Mouse (Mus musculus): ENCODE data around the gene Itga2. TPM values are rescaled to one million over a fixed set of nuclear protein-coding genes. Genes with fewer than 3 reads are reported as not detected.

Gene Itga2
- total RNA-seq, 2 experiments from 2014 or later, result 1.6 to 2.4 TPM

DNA sequence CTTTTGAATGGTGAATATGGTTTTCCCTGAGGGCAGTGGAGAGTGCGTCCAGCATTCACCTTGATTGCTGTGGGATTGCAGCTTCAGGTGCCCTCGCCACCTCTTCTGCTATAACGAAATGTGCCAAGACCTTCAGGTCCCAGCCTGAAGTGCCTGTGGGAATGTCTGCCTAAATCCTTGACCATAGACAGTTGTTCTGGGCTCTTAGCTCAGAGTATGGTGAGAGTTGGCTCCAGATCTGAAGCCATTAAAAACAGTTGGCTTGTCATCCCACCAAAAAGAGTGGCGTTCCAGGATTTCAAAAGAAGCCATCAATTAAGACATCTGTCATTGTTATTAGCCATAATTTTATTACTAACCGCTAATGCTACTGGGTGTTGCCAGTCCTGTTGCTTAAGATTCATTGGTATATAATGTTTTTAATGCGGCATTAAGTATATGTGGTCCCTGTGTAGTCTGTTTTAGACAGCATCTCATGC, 106.5 kb downstream of the Itga2 start:
- ATAC-seq (ENCODE audit: poor library complexity, severe bottlenecking), result no peak

DNA sequence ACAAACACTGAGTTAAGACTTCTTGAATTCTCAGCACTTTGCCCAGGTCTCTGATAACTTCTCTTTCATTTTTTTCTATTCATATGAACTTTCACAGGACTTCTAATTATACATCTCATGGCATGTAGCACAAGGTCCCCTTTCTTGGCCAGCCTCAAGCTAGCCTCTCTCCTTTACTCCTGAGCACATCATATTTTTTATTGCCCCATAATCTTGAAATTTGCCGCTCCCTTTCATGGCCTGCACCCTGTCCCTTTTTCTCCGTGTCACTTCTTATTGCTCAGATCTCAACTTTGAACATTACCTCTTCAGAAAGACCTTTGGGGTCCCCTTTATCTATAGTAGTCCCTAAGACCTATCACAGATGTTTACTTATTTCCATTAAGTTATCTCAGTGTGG, 109.0 kb downstream of the Itga2 start:
- no peak for ATAC-seq (ENCODE audit: poor library complexity, severe bottlenecking)

DNA sequence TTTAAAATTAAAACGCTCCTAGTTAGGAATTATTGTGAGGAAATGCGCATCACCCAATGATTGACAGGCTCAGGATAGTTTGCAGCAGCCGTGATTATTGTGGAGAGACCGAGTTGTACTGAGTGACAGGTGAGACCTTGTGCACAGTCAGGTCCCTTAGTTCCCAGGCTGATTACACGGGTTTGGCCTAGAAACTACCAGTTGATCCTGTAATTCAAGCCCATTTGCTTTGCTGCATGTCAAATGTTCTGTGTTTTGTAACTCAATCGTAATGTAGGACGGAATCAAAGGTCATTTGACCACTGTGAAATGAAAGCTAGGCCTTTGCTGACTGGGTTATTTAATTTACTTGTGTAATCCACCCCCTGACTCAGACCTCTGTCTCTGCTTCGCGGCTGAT, 113.4 kb downstream of the Itga2 start:
- peak; percentile 41 for ATAC-seq (ENCODE audit: poor library complexity, severe bottlenecking)

DNA sequence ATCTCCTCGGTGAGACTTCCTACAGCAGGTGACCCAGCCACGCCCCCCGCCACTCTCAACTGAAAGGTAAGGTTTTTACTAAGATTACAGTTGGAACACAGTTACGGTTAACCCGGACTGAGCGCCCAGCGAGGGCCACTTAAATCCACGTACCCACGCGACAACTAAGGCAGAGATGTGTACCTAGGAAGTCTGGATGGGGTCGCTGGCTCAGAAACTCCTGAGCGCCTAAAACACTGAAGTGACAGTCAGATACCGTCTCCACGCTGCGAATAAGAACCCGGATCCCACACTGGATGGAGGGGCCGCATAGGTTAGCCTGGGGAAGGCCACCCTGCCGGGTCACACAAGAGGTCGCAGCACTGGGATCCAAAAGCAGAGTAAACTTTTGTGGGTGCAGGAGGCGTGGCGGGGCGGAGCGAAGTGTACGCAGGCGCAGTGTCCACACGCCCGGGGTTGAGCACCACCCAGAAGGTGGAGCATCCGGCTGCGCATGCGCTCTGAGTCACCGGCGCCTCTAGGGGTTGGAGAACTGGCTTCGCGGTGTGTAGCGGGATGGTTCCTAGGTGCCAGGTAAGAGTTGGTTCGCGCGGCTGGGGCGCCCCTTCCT, 114.0 kb downstream of the Itga2 start, which contains the start of gene Mocs2:
Gene Mocs2 (plus strand): TSS at position 486 of the 610 bp plus-strand sequence.
- ATAC-seq (ENCODE audit: poor library complexity, severe bottlenecking), result peak; percentile 85

DNA sequence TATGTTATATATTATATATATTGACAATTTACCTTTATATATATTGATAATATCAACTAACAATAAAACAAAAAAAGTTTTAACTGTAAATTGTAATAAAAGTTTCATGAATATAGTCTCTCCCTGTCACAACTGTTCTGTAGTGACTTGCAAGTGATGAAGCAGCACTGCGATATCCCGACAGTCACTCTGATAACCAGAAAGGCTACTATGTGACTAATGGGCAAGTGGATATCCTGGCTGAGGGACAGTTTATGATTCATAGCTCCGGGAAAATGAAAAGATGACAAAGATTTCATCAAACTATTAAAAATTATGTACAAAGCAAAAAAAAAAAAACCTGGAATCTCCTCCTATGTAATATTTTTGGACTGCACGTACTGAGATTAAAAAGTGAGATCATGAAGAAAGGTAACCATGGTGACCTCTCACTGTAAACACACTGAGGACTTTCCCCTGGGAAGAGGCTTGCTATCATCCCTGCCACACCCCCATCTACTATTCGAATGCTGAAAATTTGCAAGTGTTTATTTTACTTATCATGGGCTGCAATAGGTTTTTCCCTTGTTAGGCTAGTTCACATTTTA, 122.2 kb downstream of the Itga2 start:
- no peak for ATAC-seq (ENCODE audit: poor library complexity, severe bottlenecking)

DNA sequence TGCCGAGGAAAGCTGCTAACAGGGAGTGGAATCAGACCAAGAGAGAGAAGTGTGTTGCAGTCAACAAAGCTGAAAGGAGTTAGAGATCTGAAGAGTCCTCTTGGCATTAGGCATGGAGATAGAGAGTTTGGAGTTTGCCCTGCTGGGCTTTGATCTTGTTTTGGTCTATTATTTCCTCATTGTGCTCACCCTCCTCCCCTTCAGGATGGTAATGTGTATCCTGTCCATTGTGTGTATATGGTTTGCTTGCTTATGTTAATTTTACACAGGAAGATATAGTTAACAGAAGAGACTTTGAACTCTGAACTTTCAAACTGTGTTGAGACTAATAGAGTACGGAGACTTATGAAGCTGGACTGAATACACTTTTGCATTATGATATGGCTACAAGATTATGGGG, 128.9 kb downstream of the Itga2 start:
- no peak for ATAC-seq (ENCODE audit: poor library complexity, severe bottlenecking)

DNA sequence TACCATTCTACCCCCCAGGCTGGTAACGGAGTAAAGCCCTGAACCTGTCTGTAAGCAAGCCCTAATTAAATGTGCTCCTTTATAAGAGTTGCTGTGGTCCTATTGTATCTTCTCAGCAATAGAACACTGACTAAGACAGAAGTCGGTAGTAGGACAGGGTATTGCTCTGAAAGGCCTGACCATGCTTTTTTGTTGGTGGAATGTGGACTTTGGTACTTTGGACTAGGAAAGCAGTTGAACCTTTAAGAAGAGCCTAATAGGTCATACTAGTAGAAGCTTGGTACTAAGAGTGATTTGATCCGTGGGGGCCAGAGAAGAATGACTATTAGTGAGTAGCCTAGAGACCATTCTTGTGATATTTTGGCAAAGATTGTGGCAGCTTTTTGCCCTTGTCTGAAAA, 130.0 kb downstream of the Itga2 start:
- ATAC-seq (ENCODE audit: poor library complexity, severe bottlenecking), result no peak

DNA sequence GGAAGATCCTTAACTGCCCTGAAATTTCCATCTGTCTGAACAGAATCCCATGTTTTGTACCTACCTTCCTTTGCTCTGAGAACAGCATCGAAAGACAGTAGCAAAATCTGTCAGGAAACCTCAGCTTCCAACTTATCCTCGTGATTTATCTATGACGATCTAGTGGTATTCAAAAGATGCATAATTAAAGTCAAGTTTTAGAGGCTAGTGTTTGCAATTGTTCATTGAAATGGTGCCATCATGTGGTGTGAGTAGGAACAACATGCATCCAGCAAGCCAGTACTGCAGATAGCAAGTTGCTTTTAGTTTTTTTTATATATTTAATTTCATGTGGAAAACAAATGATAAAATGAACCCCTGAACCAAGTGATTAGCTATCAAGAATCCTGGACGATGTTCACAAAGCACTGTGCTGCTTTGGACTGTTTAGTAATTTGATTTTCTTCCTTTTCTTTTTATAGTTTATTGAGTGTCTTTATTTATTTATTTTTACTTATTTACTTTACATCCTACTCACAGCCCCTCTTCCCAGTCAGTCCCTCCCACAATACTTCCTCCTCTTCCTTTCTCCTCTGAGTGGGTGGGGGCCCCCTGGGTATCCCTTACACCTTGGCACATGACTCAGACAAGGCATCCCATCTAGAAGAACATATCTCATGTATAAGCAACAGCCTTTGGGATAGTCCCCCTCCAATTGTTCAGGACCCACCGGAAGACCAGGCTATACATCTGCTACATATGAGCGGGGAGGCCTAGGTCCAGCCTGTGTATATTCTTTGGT, 138.5 kb downstream of the Itga2 start:
- ATAC-seq (ENCODE audit: poor library complexity, severe bottlenecking), result peak; percentile 67

DNA sequence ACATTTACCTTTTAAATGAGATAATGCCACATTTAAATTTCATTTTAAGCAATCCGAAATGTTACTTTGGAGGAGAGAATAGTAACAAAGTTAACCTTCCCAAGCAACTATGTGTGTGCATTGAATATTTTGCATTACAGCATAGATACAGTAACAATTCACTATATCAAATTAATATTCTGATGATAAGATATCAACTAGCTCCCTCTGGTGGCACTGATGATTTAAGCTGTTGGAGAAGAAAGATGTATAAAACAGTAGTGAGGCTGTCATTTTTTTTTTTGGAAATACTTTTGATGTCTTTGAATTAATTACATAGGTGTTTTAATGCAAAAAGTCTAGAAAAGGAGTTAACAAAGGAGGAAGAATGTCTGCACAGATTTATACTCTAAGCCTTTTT, 140.4 kb downstream of the Itga2 start:
- ATAC-seq (ENCODE audit: poor library complexity, severe bottlenecking), result no peak

Other genes starting within 250 kb of the Itga2 start
- 33.2 and 37.4 TPM in 2 replicates for gene Mocs2, start 113.9 kb downstream of the Itga2 start, total RNA-seq (2015)
- 33.5 and 43.9 TPM in 2 replicates for gene Mocs2, start 113.9 kb downstream of the Itga2 start, total RNA-seq (2017)
- gene Pelo, start 158.1 kb upstream of the Itga2 start, total RNA-seq (2015), result 7.8 and 11.6 TPM in 2 replicates
- gene Pelo, start 158.1 kb upstream of the Itga2 start, total RNA-seq (2017), result 5.7 and 7.0 TPM in 2 replicates
- gene Gm49395, start 169.8 kb upstream of the Itga2 start, total RNA-seq (2015), result 12.9 and 14.0 TPM in 2 replicates
- gene Gm49395, start 169.8 kb upstream of the Itga2 start, total RNA-seq (2017), result 7.0 and 9.2 TPM in 2 replicates
- 60.3 and 63.4 TPM in 2 replicates for gene Itga1, start 169.9 kb upstream of the Itga2 start, total RNA-seq (2015)
- 45.5 and 47.2 TPM in 2 replicates for gene Itga1, start 169.9 kb upstream of the Itga2 start, total RNA-seq (2017)